Comparison of ENCODE assay signal across 8 mouse cellular contexts in genomic region chr9:44286256-44286850, GRCm38 (mm10). TPM values are rescaled to one million over a fixed set of nuclear protein-coding genes. Genes with fewer than 3 reads are reported as not detected.
DNase-seq lines count a peak whose midpoint lies in the region; ATAC-seq and TF ChIP-seq lines count a peak whose summit lies in the region.

No protein-coding gene starts in this region.

- ATAC-seq in heart, embryonic 13.5 days (ENCODE audit: extremely low read depth, insufficient number of reproducible peaks, low FRiP score, low TSS enrichment), result no peak
- ATAC-seq in hindbrain, postnatal 0 days, result no peak
- no peak for ATAC-seq in midbrain, embryonic 16.5 days
- no peak for ATAC-seq in monocyte, adult 5-6 weeks (replicated peaks; ENCODE audit: insufficient number of reproducible peaks, low FRiP score, low TSS enrichment, poor library complexity, severe bottlenecking)
- no peak for ATAC-seq in inflammation-experienced regulatory T-cells, adult 6 months

- H3K27me3 ChIP-seq in heart, embryonic 13.5 days (replicated peaks), result peaks cover 44% of the 10 kb centered on the region
- H3K27me3 ChIP-seq in embryonic facial prominence, embryonic 10.5 days (replicated peaks; ENCODE audit: low read depth, poor library complexity, severe bottlenecking), result peaks cover 55% of the 10 kb centered on the region
- H3K27me3 ChIP-seq in hindbrain, postnatal 0 days (ENCODE audit: insufficient read depth, low read length), result no peaks in the 10 kb centered on the region
- H3K27me3 ChIP-seq in midbrain, embryonic 16.5 days (ENCODE audit: control insufficient read depth, insufficient read depth, low read depth, low read length), result no peaks in the 10 kb centered on the region

- H3K27ac ChIP-seq in heart, embryonic 13.5 days (replicated peaks), result no peak overlapping the region
- no peak overlapping the region for H3K27ac ChIP-seq in embryonic facial prominence, embryonic 10.5 days (replicated peaks)
- H3K27ac ChIP-seq in hindbrain, postnatal 0 days, result no peak overlapping the region
- 0 out of 2 replicates have a peak overlapping the region, but pooled peaks have one; percentile 33 for H3K27ac ChIP-seq in midbrain, embryonic 16.5 days (ENCODE audit: low read length)

- DNase-seq in heart, postnatal 10 days, result no peak
- no peak for DNase-seq in embryonic facial prominence, embryonic 10.5 days (ENCODE audit: low spot score)
- DNase-seq in hindbrain, postnatal 0 days (ENCODE audit: low spot score), result no peak
- DNase-seq in frontal cortex, adult 2 months (ENCODE audit: extremely low spot score in 1 of 2, low spot score in 1 of 2), result no peak

- peak overlapping the region; percentile 86; the same call in 1 of the 2 replicates for H3K9ac ChIP-seq in heart, embryonic 13.5 days
- peak overlapping the region; percentile 41; the same call in 1 of the 2 replicates for H3K9ac ChIP-seq in hindbrain, postnatal 0 days (replicated peaks; ENCODE audit: low read length)
- H3K9ac ChIP-seq in midbrain, embryonic 16.5 days (ENCODE audit: low read depth, low read length), result peak overlapping the region; percentile 98

- WGBS in heart, embryonic 13.5 days, result 13% methylated on average over 6 of the region's 6 CpGs
- 8% methylated on average over 6 of the region's 6 CpGs for whole genome bisulfite sequencing in embryonic facial prominence, embryonic 10.5 days
- 9% methylated on average over 6 of the region's 6 CpGs for WGBS in hindbrain, postnatal 0 days
- 3% methylated on average over 6 of the region's 6 CpGs for WGBS in midbrain, embryonic 16.5 days

- H3K36me3 ChIP-seq in heart, embryonic 13.5 days, result peaks cover 20% of the 10 kb centered on the region
- peaks cover 15% of the 10 kb centered on the region for H3K36me3 ChIP-seq in embryonic facial prominence, embryonic 10.5 days (replicated peaks)
- peaks cover 5% of the 10 kb centered on the region for H3K36me3 ChIP-seq in hindbrain, postnatal 0 days (ENCODE audit: insufficient read depth, low read length)
- peaks cover 9% of the 10 kb centered on the region for H3K36me3 ChIP-seq in midbrain, embryonic 16.5 days (ENCODE audit: control insufficient read depth, insufficient read depth, low read length)

- peak overlapping the region; percentile 97 for H3K4me2 ChIP-seq in heart, embryonic 13.5 days
- peak overlapping the region; percentile 91 for H3K4me2 ChIP-seq in hindbrain, postnatal 0 days (ENCODE audit: low read depth, low read length)
- H3K4me2 ChIP-seq in midbrain, embryonic 16.5 days (ENCODE audit: low read length), result peak overlapping the region; percentile 97

- no peak for TF ChIP-seq CTCF in hindbrain, postnatal 0 days (IDR thresholded peaks at IDR 0.05; ENCODE audit: low read depth)

- no peaks in the 10 kb centered on the region for H3K9me3 ChIP-seq in heart, embryonic 13.5 days
- H3K9me3 ChIP-seq in embryonic facial prominence, embryonic 10.5 days, result no peaks in the 10 kb centered on the region
- no peaks in the 10 kb centered on the region for H3K9me3 ChIP-seq in hindbrain, postnatal 0 days (ENCODE audit: low read length)
- H3K9me3 ChIP-seq in midbrain, embryonic 16.5 days (replicated peaks; ENCODE audit: control insufficient read depth, low read length, poor library complexity, severe bottlenecking), result no peaks in the 10 kb centered on the region

- H3K4me1 ChIP-seq in heart, embryonic 13.5 days, result peaks cover 32% of the 10 kb centered on the region
- H3K4me1 ChIP-seq in embryonic facial prominence, embryonic 10.5 days, result peaks cover 31% of the 10 kb centered on the region
- H3K4me1 ChIP-seq in hindbrain, postnatal 0 days (ENCODE audit: insufficient read depth, low read length), result peaks cover 18% of the 10 kb centered on the region; the same call in 1 of the 2 replicates
- peaks cover 28% of the 10 kb centered on the region for H3K4me1 ChIP-seq in midbrain, embryonic 16.5 days (ENCODE audit: control insufficient read depth, insufficient read depth, low read length)

- H3K4me3 ChIP-seq in heart, embryonic 13.5 days, result peak overlapping the region; percentile 78
- H3K4me3 ChIP-seq in embryonic facial prominence, embryonic 10.5 days, result peak overlapping the region; percentile 81; the same call in 1 of the 2 replicates
- peak overlapping the region; percentile 89 for H3K4me3 ChIP-seq in hindbrain, postnatal 0 days (ENCODE audit: low read length)
- H3K4me3 ChIP-seq in midbrain, embryonic 16.5 days (ENCODE audit: low read depth, low read length), result peak overlapping the region; percentile 95

- intact Hi-C loops in heart, postnatal 10 days (cut with DNase I), result no loop called here

RNA-seq across cellular contexts. Expression of gene Abcg4, which starts 2.1 kb away (rescaled TPM):
- polyA plus RNA-seq in heart, embryonic 13.5 days (2015; fragmentation: Nextera tagmentation; extraction: Ambion mirVana), result 2.1 and 3.5 TPM in 2 replicates
- total RNA-seq in heart, postnatal 10 days (2021), result 1 to 10 TPM; 1.0 to 1.5 TPM
- 2.6 and 3.1 TPM in 2 replicates for polyA plus RNA-seq in embryonic facial prominence, embryonic 10.5 days (2016; fragmentation: Nextera tagmentation; extraction: Ambion mirVana)
- 59.1 and 69.6 TPM in 2 replicates for total RNA-seq in hindbrain, postnatal 0 days (2014; rRNA removed)
- 21.0 and 24.1 TPM in 2 replicates for polyA plus RNA-seq in hindbrain, postnatal 0 days (2015; fragmentation: Nextera tagmentation; extraction: Ambion mirVana)
- polyA plus RNA-seq in midbrain, embryonic 16.5 days (2015; fragmentation: Nextera tagmentation; extraction: Ambion mirVana), result 29.7 and 33.9 TPM in 2 replicates
- not detected in 3 replicates for total RNA-seq in monocyte, adult 5-6 weeks (2017)
- polyA plus RNA-seq in frontal cortex, adult 2 months (2012; rRNA removed), result 84.5 and 95.1 TPM in 2 replicates
- not detected for polyA plus RNA-seq in inflammation-experienced regulatory T-cells, adult 6 months (2017; shearing (Covaris generic))

RNA-seq across cellular contexts. Expression of gene Nlrx1, which starts 18.0 kb away (rescaled TPM):
- 5.6 and 5.9 TPM in 2 replicates for polyA plus RNA-seq in heart, embryonic 13.5 days (2015; fragmentation: Nextera tagmentation; extraction: Ambion mirVana)
- 10 to 100 TPM; 14.9 to 18.3 TPM for total RNA-seq in heart, postnatal 10 days (2021)
- 1.9 and 2.4 TPM in 2 replicates for polyA plus RNA-seq in embryonic facial prominence, embryonic 10.5 days (2016; fragmentation: Nextera tagmentation; extraction: Ambion mirVana)
- total RNA-seq in hindbrain, postnatal 0 days (2014; rRNA removed), result 5.7 and 12.7 TPM in 2 replicates
- 5.1 and 6.9 TPM in 2 replicates for polyA plus RNA-seq in hindbrain, postnatal 0 days (2015; fragmentation: Nextera tagmentation; extraction: Ambion mirVana)
- 5.1 and 6.1 TPM in 2 replicates for polyA plus RNA-seq in midbrain, embryonic 16.5 days (2015; fragmentation: Nextera tagmentation; extraction: Ambion mirVana)
- total RNA-seq in monocyte, adult 5-6 weeks (2017), result 14.8 to 15.8 TPM (median 15.3 TPM) in 3 replicates
- 6.7 and 7.0 TPM in 2 replicates for polyA plus RNA-seq in frontal cortex, adult 2 months (2012; rRNA removed)
- 10 to 100 TPM in 1 of 3 experiments, 1 to 10 TPM in 2; 3.3 to 10.7 (median 4.1) TPM for polyA plus RNA-seq in inflammation-experienced regulatory T-cells, adult 6 months (2017; shearing (Covaris generic))

RNA-seq across cellular contexts. Expression of gene Hinfp, which starts 19.1 kb away (rescaled TPM):
- 14.9 and 16.0 TPM in 2 replicates for polyA plus RNA-seq in heart, embryonic 13.5 days (2015; fragmentation: Nextera tagmentation; extraction: Ambion mirVana)
- 10 to 100 TPM; 10.0 to 11.1 TPM for total RNA-seq in heart, postnatal 10 days (2021)
- polyA plus RNA-seq in embryonic facial prominence, embryonic 10.5 days (2016; fragmentation: Nextera tagmentation; extraction: Ambion mirVana), result 29.6 and 31.4 TPM in 2 replicates
- total RNA-seq in hindbrain, postnatal 0 days (2014; rRNA removed), result 28.4 and 38.6 TPM in 2 replicates
- 14.8 and 15.2 TPM in 2 replicates for polyA plus RNA-seq in hindbrain, postnatal 0 days (2015; fragmentation: Nextera tagmentation; extraction: Ambion mirVana)
- polyA plus RNA-seq in midbrain, embryonic 16.5 days (2015; fragmentation: Nextera tagmentation; extraction: Ambion mirVana), result 28.7 and 30.0 TPM in 2 replicates
- total RNA-seq in monocyte, adult 5-6 weeks (2017), result 22.9 to 34.0 TPM (median 23.0 TPM) in 3 replicates
- polyA plus RNA-seq in frontal cortex, adult 2 months (2012; rRNA removed), result 32.1 and 32.3 TPM in 2 replicates
- 10 to 100 TPM; 16.2 to 24.6 (median 18.9) TPM for polyA plus RNA-seq in inflammation-experienced regulatory T-cells, adult 6 months (2017; shearing (Covaris generic))

RNA-seq across cellular contexts. Expression of gene C2cd2l, which starts 33.7 kb away (rescaled TPM):
- 7.1 TPM in 2 replicates for polyA plus RNA-seq in heart, embryonic 13.5 days (2015; fragmentation: Nextera tagmentation; extraction: Ambion mirVana)
- total RNA-seq in heart, postnatal 10 days (2021), result 10 to 100 TPM; 14.2 to 17.6 TPM
- 6.8 and 7.8 TPM in 2 replicates for polyA plus RNA-seq in embryonic facial prominence, embryonic 10.5 days (2016; fragmentation: Nextera tagmentation; extraction: Ambion mirVana)
- 50.5 and 55.6 TPM in 2 replicates for total RNA-seq in hindbrain, postnatal 0 days (2014; rRNA removed)
- polyA plus RNA-seq in hindbrain, postnatal 0 days (2015; fragmentation: Nextera tagmentation; extraction: Ambion mirVana), result 19.6 and 22.8 TPM in 2 replicates
- 22.3 and 24.8 TPM in 2 replicates for polyA plus RNA-seq in midbrain, embryonic 16.5 days (2015; fragmentation: Nextera tagmentation; extraction: Ambion mirVana)
- total RNA-seq in monocyte, adult 5-6 weeks (2017), result 6.0 to 18.9 TPM (median 12.2 TPM) in 3 replicates
- 201 and 202 TPM in 2 replicates for polyA plus RNA-seq in frontal cortex, adult 2 months (2012; rRNA removed)
- 1 to 10 TPM; 1.7 to 3.1 (median 2.8) TPM for polyA plus RNA-seq in inflammation-experienced regulatory T-cells, adult 6 months (2017; shearing (Covaris generic))

RNA-seq across cellular contexts. Expression of gene Pdzd3, which starts 35.1 kb away (rescaled TPM):
- polyA plus RNA-seq in heart, embryonic 13.5 days (2015; fragmentation: Nextera tagmentation; extraction: Ambion mirVana), result 0.12 TPM in 1 of 2 replicates, not detected in the other
- total RNA-seq in heart, postnatal 10 days (2021), result 1 to 10 TPM; 2.3 to 3.3 TPM
- polyA plus RNA-seq in embryonic facial prominence, embryonic 10.5 days (2016; fragmentation: Nextera tagmentation; extraction: Ambion mirVana), result 0.09 TPM in 1 of 2 replicates, not detected in the other
- 0.31 TPM in 1 of 2 replicates, not detected in the other for total RNA-seq in hindbrain, postnatal 0 days (2014; rRNA removed)
- polyA plus RNA-seq in hindbrain, postnatal 0 days (2015; fragmentation: Nextera tagmentation; extraction: Ambion mirVana), result 0.13 and 0.34 TPM in 2 replicates
- 0.72 and 0.82 TPM in 2 replicates for polyA plus RNA-seq in midbrain, embryonic 16.5 days (2015; fragmentation: Nextera tagmentation; extraction: Ambion mirVana)
- 1.7 TPM in 1 of 3 replicates, not detected in the others for total RNA-seq in monocyte, adult 5-6 weeks (2017)
- polyA plus RNA-seq in frontal cortex, adult 2 months (2012; rRNA removed), result 0.74 and 0.82 TPM in 2 replicates
- under 1 TPM in 1 of 3 experiments, not detected in 2; 0.15 TPM for polyA plus RNA-seq in inflammation-experienced regulatory T-cells, adult 6 months (2017; shearing (Covaris generic))

Comparison
In these comparisons a context has a peak if more than half of its experiments do, and no peak if none do; other contexts are left out.
1. H3K9ac ChIP-seq: peak in every context shown above with its lines; median percentile 98 in midbrain, embryonic 16.5 days; 86 in heart, embryonic 13.5 days; 41 in hindbrain, postnatal 0 days.